Mouse (Mus musculus): ENCODE measurements around the gene Apip. TPM values are rescaled to one million over a fixed set of nuclear protein-coding genes. Genes with fewer than 3 reads are reported as not detected.

Gene Apip
- polyA plus RNA-seq, 1 experiment from 2014 or later = 85.0 TPM

DNA sequence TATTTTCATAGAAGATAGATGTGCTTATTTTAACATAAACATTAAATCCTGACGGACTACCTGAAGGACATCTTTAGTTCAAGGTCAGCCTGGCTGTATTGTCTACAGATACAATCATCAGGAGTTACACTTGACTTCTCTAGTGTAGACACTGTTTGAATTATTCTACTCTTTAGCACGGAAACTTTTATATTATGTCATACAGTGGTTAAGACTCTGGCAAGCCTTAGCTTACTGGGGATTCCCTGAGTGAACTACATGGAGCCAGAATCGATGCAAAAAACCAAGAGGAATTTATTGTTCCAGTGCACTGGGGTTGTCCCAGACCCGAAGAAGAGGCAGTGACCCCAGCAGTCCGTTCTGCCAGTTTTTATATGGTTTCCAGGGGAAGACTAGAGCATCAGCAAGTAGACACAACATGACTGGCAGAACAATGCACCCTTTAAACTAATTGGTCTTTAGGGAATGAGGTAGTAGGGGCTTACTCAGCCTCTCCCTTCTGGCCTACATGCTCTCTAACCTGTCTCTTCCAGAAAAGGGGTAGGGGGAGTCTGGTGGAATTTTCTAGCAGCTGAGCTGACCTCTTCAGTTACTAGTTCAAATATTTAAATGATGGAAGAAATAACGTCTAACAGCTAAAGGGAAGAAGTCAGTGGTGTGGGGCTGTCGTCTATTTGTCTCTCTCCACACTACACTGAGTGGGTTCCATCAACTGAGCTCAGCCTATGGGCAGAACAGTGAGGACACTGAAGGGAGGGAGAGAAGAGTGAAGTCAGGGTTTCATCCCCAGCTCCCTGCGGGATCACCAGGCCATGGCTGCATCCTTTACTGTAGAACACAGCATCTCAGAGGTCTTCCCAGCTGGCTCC is 6.6 kb upstream of the Apip start:
- Histone ChIP-seq H3K27me3 (ENCODE audit: control insufficient read depth, insufficient read depth, low read length) (no peaks in the 10 kb centered on the region), H3K27ac (replicated peaks; ENCODE audit: low read depth, low read length) (no peak overlapping the region), H3K4me2 (ENCODE audit: low read depth, low read length) (no peak overlapping the region), H3K4me3 (ENCODE audit: low read depth, low read length) (no peak overlapping the region), H3K36me3 (replicated peaks; ENCODE audit: control insufficient read depth, insufficient read depth, low read depth, low read length) (no peaks in the 10 kb centered on the region), H3K9ac (replicated peaks; ENCODE audit: low read length) (no peak overlapping the region), H3K4me1 (ENCODE audit: control insufficient read depth, insufficient read depth, low read length) (no peaks in the 10 kb centered on the region), H3K9me3 (replicated peaks; ENCODE audit: control insufficient read depth, low read length) (no peaks in the 10 kb centered on the region)
- DNase-seq (ENCODE audit: low spot score) (no peak), ATAC-seq (replicated peaks; ENCODE audit: insufficient number of reproducible peaks, low FRiP score, low TSS enrichment, low read depth) (no peak)
- WGBS = 84% methylated on average over 8 of the region's 8 CpGs

DNA sequence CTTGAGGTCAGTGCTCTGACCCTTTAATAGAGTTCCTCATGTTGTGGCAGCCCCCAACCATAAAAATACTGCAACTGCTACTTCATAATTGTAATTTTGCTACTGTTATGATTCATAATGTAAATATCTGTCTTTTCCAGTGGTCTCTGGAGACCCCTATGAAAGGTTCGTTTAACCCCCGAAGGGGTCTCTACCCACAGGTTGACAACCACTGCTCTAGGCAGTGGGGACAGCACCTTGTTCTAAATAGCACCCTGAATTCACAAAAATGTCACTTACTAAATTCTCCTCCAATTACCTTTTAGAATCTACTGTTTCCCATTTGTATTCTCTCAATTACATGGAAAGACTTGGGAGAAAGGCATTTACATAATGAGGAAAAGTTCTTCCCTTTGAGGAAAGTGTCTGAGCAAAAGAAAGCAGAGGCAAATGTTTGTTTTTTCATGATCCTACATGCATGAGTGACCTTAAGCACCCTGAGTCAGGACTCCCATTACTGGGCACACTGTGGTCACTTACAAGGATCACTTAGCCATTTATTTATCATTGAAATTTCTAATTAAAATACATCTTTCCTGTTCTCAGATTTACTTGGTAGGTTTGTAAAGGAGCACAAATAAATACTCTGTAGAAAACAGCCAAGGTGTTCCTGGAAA is 5.8 kb upstream of the Apip start:
- no peak overlapping the region for H3K9ac ChIP-seq (replicated peaks; ENCODE audit: low read length)
- H3K4me2 ChIP-seq (ENCODE audit: low read depth, low read length) = no peak overlapping the region
- H3K4me1 ChIP-seq (ENCODE audit: control insufficient read depth, insufficient read depth, low read length) = no peaks in the 10 kb centered on the region
- H3K36me3 ChIP-seq (replicated peaks; ENCODE audit: control insufficient read depth, insufficient read depth, low read depth, low read length) = no peaks in the 10 kb centered on the region
- ATAC-seq (replicated peaks; ENCODE audit: insufficient number of reproducible peaks, low FRiP score, low TSS enrichment, low read depth) (no peak), DNase-seq (ENCODE audit: low spot score) (no peak)
- no peak overlapping the region for H3K4me3 ChIP-seq (ENCODE audit: low read depth, low read length)
- no peaks in the 10 kb centered on the region for H3K9me3 ChIP-seq (replicated peaks; ENCODE audit: control insufficient read depth, low read length)
- H3K27ac ChIP-seq (replicated peaks; ENCODE audit: low read depth, low read length) = no peak overlapping the region
- no peaks in the 10 kb centered on the region for H3K27me3 ChIP-seq (ENCODE audit: control insufficient read depth, insufficient read depth, low read length)
- 85% methylated on average over 2 of the region's 2 CpGs for WGBS

DNA sequence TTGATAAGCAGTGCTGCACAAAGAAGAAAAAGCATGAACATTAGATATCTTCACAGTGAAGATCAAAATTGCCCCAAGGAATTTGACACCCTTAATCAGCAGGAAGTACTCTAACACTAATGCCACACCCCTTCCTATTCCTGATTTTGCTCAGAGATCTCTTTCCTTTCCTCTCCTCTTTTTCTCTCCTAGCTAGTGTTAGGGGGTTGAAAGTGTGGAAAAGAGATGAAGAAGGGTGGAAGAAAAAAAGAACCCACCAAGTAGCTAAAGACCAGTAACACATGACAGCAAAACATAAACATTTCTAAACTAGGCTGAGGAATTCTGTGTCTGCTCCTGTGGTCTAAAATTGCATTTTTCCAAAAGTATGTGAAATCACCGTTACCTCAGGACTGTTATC is 4.9 kb upstream of the Apip start:
- no peaks in the 10 kb centered on the region for H3K4me1 ChIP-seq (ENCODE audit: control insufficient read depth, insufficient read depth, low read length)
- H3K4me3 ChIP-seq (ENCODE audit: low read depth, low read length) = no peak overlapping the region
- H3K9me3 ChIP-seq (replicated peaks; ENCODE audit: control insufficient read depth, low read length) = no peaks in the 10 kb centered on the region
- DNase-seq (ENCODE audit: low spot score) = no peak
- H3K27me3 ChIP-seq (ENCODE audit: control insufficient read depth, insufficient read depth, low read length) = no peaks in the 10 kb centered on the region
- 77% methylated on average over 1 of the region's 1 CpGs for WGBS
- no peak overlapping the region for H3K27ac ChIP-seq (replicated peaks; ENCODE audit: low read depth, low read length)
- no peak overlapping the region for H3K9ac ChIP-seq (replicated peaks; ENCODE audit: low read length)
- no peak overlapping the region for H3K4me2 ChIP-seq (ENCODE audit: low read depth, low read length)
- ATAC-seq (replicated peaks; ENCODE audit: insufficient number of reproducible peaks, low FRiP score, low TSS enrichment, low read depth) = no peak
- H3K36me3 ChIP-seq (replicated peaks; ENCODE audit: control insufficient read depth, insufficient read depth, low read depth, low read length) = no peaks in the 10 kb centered on the region

DNA sequence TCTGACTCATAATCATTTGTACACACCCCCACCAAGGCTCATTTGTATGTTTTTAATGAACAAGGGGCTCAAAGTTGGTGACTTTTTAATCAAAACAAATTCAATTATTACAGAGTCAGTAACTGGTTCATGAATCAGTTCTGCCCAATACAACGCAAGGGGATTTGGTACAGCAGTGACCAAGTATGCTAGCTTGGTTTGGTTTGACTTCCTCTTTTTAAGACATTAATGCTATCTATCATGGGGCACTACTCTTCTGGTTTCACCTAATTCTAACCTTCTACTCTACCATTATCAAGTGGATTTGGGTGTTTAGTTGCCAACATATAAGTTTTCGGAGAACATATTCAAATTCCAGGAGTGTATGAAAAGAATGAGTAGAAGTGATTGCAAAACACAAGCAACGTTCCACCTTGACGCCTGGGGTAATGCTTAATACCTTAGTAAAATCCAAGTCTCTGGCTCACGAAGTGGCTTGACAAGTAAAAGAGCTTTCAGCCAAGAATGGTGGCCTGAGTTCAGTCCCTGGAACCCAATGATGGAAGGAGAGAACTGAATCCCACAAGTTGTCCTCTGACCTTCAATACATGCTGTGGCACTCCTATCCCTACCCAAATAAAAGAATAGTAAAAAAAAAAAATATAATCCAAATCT is 3.6 kb upstream of the Apip start:
- WGBS = 93% methylated on average over 5 of the region's 5 CpGs
- H3K9me3 ChIP-seq (replicated peaks; ENCODE audit: control insufficient read depth, low read length) = no peaks in the 10 kb centered on the region
- no peak for DNase-seq (ENCODE audit: low spot score)
- no peaks in the 10 kb centered on the region for H3K4me1 ChIP-seq (ENCODE audit: control insufficient read depth, insufficient read depth, low read length)
- no peak overlapping the region for H3K4me3 ChIP-seq (ENCODE audit: low read depth, low read length)
- H3K27ac ChIP-seq (replicated peaks; ENCODE audit: low read depth, low read length) = no peak overlapping the region
- no peak for ATAC-seq (replicated peaks; ENCODE audit: insufficient number of reproducible peaks, low FRiP score, low TSS enrichment, low read depth)
- no peaks in the 10 kb centered on the region for H3K36me3 ChIP-seq (replicated peaks; ENCODE audit: control insufficient read depth, insufficient read depth, low read depth, low read length)
- H3K9ac ChIP-seq (replicated peaks; ENCODE audit: low read length) = no peak overlapping the region
- no peak overlapping the region for H3K4me2 ChIP-seq (ENCODE audit: low read depth, low read length)
- no peaks in the 10 kb centered on the region for H3K27me3 ChIP-seq (ENCODE audit: control insufficient read depth, insufficient read depth, low read length)

DNA sequence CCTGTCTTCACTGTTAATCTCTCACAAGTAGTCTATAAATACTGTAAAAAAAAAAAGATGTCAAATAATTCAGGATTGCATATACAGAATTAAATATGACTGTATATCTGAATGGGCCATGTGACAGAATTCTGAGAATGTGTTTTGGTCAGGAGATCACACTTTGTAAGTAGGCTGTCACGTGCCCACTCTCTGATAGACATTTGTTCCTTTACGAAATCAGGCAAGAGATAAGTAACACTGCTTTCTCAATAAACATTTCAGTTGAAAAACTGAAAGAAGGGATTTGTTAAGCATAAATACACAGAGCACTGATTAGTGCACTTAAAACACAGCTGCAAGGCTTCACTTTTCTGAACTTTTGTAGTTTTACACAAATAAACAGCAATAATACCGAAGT is 2.9 kb upstream of the Apip start:
- DNase-seq (ENCODE audit: low spot score) (no peak), ATAC-seq (replicated peaks; ENCODE audit: insufficient number of reproducible peaks, low FRiP score, low TSS enrichment, low read depth) (no peak)
- Histone ChIP-seq H3K9ac (replicated peaks; ENCODE audit: low read length) (no peak overlapping the region), H3K4me1 (ENCODE audit: control insufficient read depth, insufficient read depth, low read length) (no peaks in the 10 kb centered on the region), H3K4me3 (ENCODE audit: low read depth, low read length) (no peak overlapping the region), H3K27me3 (ENCODE audit: control insufficient read depth, insufficient read depth, low read length) (no peaks in the 10 kb centered on the region), H3K27ac (replicated peaks; ENCODE audit: low read depth, low read length) (no peak overlapping the region), H3K9me3 (replicated peaks; ENCODE audit: control insufficient read depth, low read length) (no peaks in the 10 kb centered on the region), H3K4me2 (ENCODE audit: low read depth, low read length) (no peak overlapping the region), H3K36me3 (replicated peaks; ENCODE audit: control insufficient read depth, insufficient read depth, low read depth, low read length) (no peaks in the 10 kb centered on the region)
- 73% methylated on average over 3 of the region's 3 CpGs for WGBS

DNA sequence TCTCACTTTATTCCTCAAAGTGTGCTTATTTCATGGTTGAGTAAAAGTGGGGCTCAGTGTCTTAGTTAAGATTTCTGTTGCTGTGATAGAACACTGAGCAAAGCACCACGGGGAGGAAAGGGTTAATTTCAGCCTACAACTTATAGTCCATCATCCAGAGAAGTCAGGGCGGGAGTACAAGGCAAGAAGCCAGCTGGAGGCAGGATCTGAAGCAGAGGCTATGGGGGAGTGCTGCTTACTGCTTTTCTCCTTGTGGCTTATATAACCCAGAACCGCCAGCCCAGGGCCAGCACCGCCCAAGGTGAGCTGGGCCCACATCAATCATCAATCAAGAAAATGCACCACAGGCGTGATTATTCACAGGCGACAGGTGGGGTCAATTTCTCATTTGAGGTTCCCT is 7.6 kb downstream of the Apip start:
- Histone ChIP-seq H3K9me3 (replicated peaks; ENCODE audit: control insufficient read depth, low read length) (no peaks in the 10 kb centered on the region), H3K9ac (replicated peaks; ENCODE audit: low read length) (no peak overlapping the region), H3K36me3 (replicated peaks; ENCODE audit: control insufficient read depth, insufficient read depth, low read depth, low read length) (no peaks in the 10 kb centered on the region; the same call in 1 of the 2 replicates), H3K4me3 (ENCODE audit: low read depth, low read length) (no peak overlapping the region), H3K27ac (replicated peaks; ENCODE audit: low read depth, low read length) (no peak overlapping the region), H3K4me1 (ENCODE audit: control insufficient read depth, insufficient read depth, low read length) (no peaks in the 10 kb centered on the region), H3K4me2 (ENCODE audit: low read depth, low read length) (no peak overlapping the region), H3K27me3 (ENCODE audit: control insufficient read depth, insufficient read depth, low read length) (no peaks in the 10 kb centered on the region)
- ATAC-seq (replicated peaks; ENCODE audit: insufficient number of reproducible peaks, low FRiP score, low TSS enrichment, low read depth) (no peak), DNase-seq (ENCODE audit: low spot score) (no peak)
- WGBS = 70% methylated on average over 6 of the region's 6 CpGs

DNA sequence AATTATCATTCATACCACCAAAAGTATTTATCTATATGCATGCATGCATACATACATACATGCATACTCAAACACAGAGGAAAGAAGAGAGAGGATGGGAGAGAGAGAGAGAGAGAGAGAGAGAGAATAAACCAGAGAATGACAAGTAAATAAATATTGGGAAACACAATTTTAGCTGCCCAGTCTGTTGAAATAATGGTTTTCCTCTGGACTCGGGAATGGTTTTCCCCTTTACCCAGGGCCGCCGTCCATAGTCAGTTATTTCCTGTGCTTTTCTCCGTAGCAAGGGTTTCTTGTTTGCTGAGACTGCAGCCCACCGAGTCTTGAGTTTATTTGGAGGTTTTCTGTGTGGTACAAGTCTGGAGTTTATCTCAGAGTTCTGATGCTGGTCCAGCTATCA is 8.2 kb downstream of the Apip start:
- DNase-seq (ENCODE audit: low spot score) = no peak
- H3K4me2 ChIP-seq (ENCODE audit: low read depth, low read length) = no peak overlapping the region
- no peaks in the 10 kb centered on the region for H3K4me1 ChIP-seq (ENCODE audit: control insufficient read depth, insufficient read depth, low read length)
- H3K4me3 ChIP-seq (ENCODE audit: low read depth, low read length) = no peak overlapping the region
- no peaks in the 10 kb centered on the region for H3K27me3 ChIP-seq (ENCODE audit: control insufficient read depth, insufficient read depth, low read length)
- WGBS = 77% methylated on average over 5 of the region's 5 CpGs
- ATAC-seq (replicated peaks; ENCODE audit: insufficient number of reproducible peaks, low FRiP score, low TSS enrichment, low read depth) = no peak
- no peak overlapping the region for H3K9ac ChIP-seq (replicated peaks; ENCODE audit: low read length)
- no peak overlapping the region for H3K27ac ChIP-seq (replicated peaks; ENCODE audit: low read depth, low read length)
- no peaks in the 10 kb centered on the region; the same call in 1 of the 2 replicates for H3K36me3 ChIP-seq (replicated peaks; ENCODE audit: control insufficient read depth, insufficient read depth, low read depth, low read length)
- H3K9me3 ChIP-seq (replicated peaks; ENCODE audit: control insufficient read depth, low read length) = no peaks in the 10 kb centered on the region

DNA sequence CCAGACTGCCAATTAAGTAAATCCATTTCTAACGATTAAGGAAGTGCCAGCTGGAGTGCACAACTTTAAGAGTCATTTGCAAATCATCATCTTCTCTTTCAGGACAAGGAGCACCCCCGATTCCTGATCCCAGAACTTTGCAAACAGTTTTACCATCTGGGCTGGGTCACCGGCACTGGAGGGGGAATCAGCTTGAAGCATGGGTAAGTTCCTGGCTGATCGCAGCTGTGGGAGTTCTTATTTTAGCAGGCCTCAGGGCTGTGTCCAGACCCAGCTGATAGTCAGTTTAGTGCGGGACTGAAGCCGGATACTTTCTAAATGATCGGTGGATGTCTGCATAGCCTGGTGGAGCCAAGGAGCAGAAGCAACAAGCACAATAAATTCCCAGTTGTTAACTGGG is 9.4 kb downstream of the Apip start:
- Histone ChIP-seq H3K27me3 (ENCODE audit: control insufficient read depth, insufficient read depth, low read length) (no peaks in the 10 kb centered on the region), H3K9me3 (replicated peaks; ENCODE audit: control insufficient read depth, low read length) (no peaks in the 10 kb centered on the region), H3K4me2 (ENCODE audit: low read depth, low read length) (no peak overlapping the region), H3K4me1 (ENCODE audit: control insufficient read depth, insufficient read depth, low read length) (no peaks in the 10 kb centered on the region), H3K9ac (replicated peaks; ENCODE audit: low read length) (no peak overlapping the region), H3K4me3 (ENCODE audit: low read depth, low read length) (no peak overlapping the region), H3K27ac (replicated peaks; ENCODE audit: low read depth, low read length) (no peak overlapping the region), H3K36me3 (replicated peaks; ENCODE audit: control insufficient read depth, insufficient read depth, low read depth, low read length) (no peaks in the 10 kb centered on the region; the same call in 1 of the 2 replicates)
- DNase-seq (ENCODE audit: low spot score) (no peak), ATAC-seq (replicated peaks; ENCODE audit: insufficient number of reproducible peaks, low FRiP score, low TSS enrichment, low read depth) (no peak)
- WGBS = 72% methylated on average over 7 of the region's 7 CpGs

Data from embryonic facial prominence, embryonic 11.5 days (tissue).